Mouse (Mus musculus) ovary, postnatal 36 days (tissue): ENCODE measurements around the gene Map3k9.

Experiments used
- DNase-seq: peaks from one replicate; pipeline ENCODE4 v3.0.0; 2022; ENCODE audit warnings: low spot score, mixed read lengths

Gene Map3k9

GRCm38 (mm10) chr12:81712618-81713017 lies 68.4 kb downstream of the Map3k9 start:
- DNase-seq, result no peak

- no peak for DNase-seq
Measured at GRCm38 (mm10) chr12:81702903-81703302, 78.1 kb downstream of the Map3k9 start.

- no peak for DNase-seq
Measured at GRCm38 (mm10) chr12:81698011-81698410, 83.0 kb downstream of the Map3k9 start.

- DNase-seq, result no peak
Measured at GRCm38 (mm10) chr12:81691177-81691730, 89.7 kb downstream of the Map3k9 start.

GRCm38 (mm10) chr12:81690751-81691150 lies 90.2 kb downstream of the Map3k9 start:
- DNase-seq, result no peak

GRCm38 (mm10) chr12:81690111-81690510 lies 90.9 kb downstream of the Map3k9 start:
- no peak for DNase-seq

- DNase-seq, result no peak
Measured at GRCm38 (mm10) chr12:81689505-81690056, 91.4 kb downstream of the Map3k9 start.

- DNase-seq, result no peak
Measured at GRCm38 (mm10) chr12:81688537-81688936, 92.4 kb downstream of the Map3k9 start.

GRCm38 (mm10) chr12:81687873-81688272 lies 93.1 kb downstream of the Map3k9 start:
- no peak for DNase-seq

- no peak for DNase-seq
Measured at GRCm38 (mm10) chr12:81686406-81687117, 94.4 kb downstream of the Map3k9 start.

- no peak for DNase-seq
Measured at GRCm38 (mm10) chr12:81685981-81686380, 95.0 kb downstream of the Map3k9 start.

- DNase-seq, result no peak
Measured at GRCm38 (mm10) chr12:81684096-81684495, 96.9 kb downstream of the Map3k9 start.

- DNase-seq, result no peak
Measured at GRCm38 (mm10) chr12:81683395-81683794, 97.6 kb downstream of the Map3k9 start.

- no peak for DNase-seq
Measured at GRCm38 (mm10) chr12:81679807-81680529, 101.0 kb downstream of the Map3k9 start.

- no peak for DNase-seq
Measured at GRCm38 (mm10) chr12:81675557-81675956, 105.4 kb downstream of the Map3k9 start.
